Mouse (Mus musculus) stomach, embryonic 14.5 days (tissue): ENCODE results near the gene Slc4a4. TPM values are rescaled to one million over a fixed set of nuclear protein-coding genes. Genes with fewer than 3 reads are reported as not detected.
A peak's percentile ranks its signal among the peaks of the same experiment; 100 is the strongest.

Source experiments
- ATAC-seq: fragments of 200-750 bp; cut with Nextera tagmentation; 2 replicates; pipeline ENCODE4 v1.8.0; 2017; ENCODE audit warnings: low read depth, moderate TSS enrichment; ENCODE audit not compliant: insufficient number of reproducible peaks, insufficient read depth, low FRiP score
- H3K27ac ChIP-seq: fragments of 300-500 bp; sonication (generic); 2 replicates; pipeline ENCODE4 v1.5.1; 2014; ENCODE audit warnings: mild to moderate bottlenecking, low read length, moderate library complexity, mixed read lengths
- H3K27me3 ChIP-seq: fragments of 300-500 bp; sonication (generic); 2 replicates; pipeline ENCODE4 v1.6.1; 2014; ENCODE audit warnings: low read length, control low read depth, mixed read lengths; ENCODE audit not compliant: control insufficient read depth, insufficient read depth
- H3K36me3 ChIP-seq: fragments of 300-500 bp; sonication (generic); 2 replicates; pipeline ENCODE4 v1.6.1; 2014; ENCODE audit warnings: mild to moderate bottlenecking, control low read depth, low read length, moderate library complexity, mixed read lengths; ENCODE audit not compliant: control insufficient read depth, insufficient read depth
- H3K4me1 ChIP-seq: fragments of 300-500 bp; sonication (generic); 2 replicates; pipeline ENCODE4 v1.6.1; 2014; ENCODE audit warnings: low read length, control low read depth, mixed read lengths; ENCODE audit not compliant: control insufficient read depth, insufficient read depth
- H3K4me2 ChIP-seq: fragments of 300-500 bp; sonication (generic); replicated peaks from 2 replicates; pipeline ENCODE4 v1.6.1; 2014; ENCODE audit warnings: low read depth, low read length, control low read depth
- H3K4me3 ChIP-seq: fragments of 300-500 bp; sonication (generic); 2 replicates; pipeline ENCODE4 v1.5.1; 2014; ENCODE audit warnings: low read depth, low read length, control low read depth
- H3K9ac ChIP-seq: fragments of 300-500 bp; sonication (generic); replicated peaks from 2 replicates; pipeline ENCODE4 v1.6.1; 2014; ENCODE audit warnings: low read depth, mild to moderate bottlenecking, control low read depth, low read length, moderate library complexity, mixed read lengths
- H3K9me3 ChIP-seq: fragments of 300-500 bp; sonication (generic); 2 replicates; pipeline ENCODE4 v1.6.1; 2016; ENCODE audit warnings: low read depth, low read length, control low read depth; ENCODE audit not compliant: control insufficient read depth
- WGBS: fragments of 180-500 bp; shearing (Covaris S2); extraction: QIAGEN DNeasy Blood & Tissue Kit; methylation state at CpG from one replicate; pipeline ENCODE4 v1.1.7; 2014; 5-methylcytosine and 5-hydroxymethylcytosine counted together
- polyA plus RNA-seq: library from polyadenylated mRNA; unstranded; fragments of >200 nt; fragmentation: Nextera tagmentation; extraction: Ambion mirVana; gene quantifications from 2 replicates; pipeline ENCODE4 v1.2.1, GENCODE M21; 2014

The Slc4a4 gene
- polyA plus RNA-seq, 1 experiment from 2014 or later = 5.1 TPM

DNA sequence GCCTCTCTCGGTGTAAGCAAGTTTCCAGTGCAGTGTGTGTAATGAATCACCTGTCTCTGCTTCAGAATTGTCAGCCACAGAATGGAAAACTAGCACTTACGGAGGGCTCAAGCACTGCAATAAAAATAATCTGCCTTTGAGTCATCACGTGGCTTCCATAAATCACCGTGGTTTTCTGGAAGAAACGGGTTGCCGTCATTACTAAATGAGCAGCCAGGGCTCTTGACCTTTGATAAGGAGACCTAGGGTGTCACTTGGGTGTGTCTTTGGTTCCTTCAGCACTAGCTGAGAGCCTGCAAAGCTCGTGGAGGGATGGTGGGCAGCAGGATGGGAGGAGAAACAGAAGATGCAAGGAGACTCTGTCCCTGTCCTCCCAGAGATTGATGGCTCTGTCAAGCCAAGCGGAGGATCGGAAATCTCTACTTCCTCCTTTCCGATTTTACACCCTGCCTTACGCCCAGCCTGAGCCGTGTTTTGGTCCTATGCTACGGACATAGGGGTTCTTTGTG, 260.7 kb downstream of the Slc4a4 start:
- ATAC-seq = no peak
- 17% methylated on average over 13 of the region's 13 CpGs for WGBS
- Histone ChIP-seq H3K9ac (no peak overlapping the region), H3K27ac (no peak overlapping the region), H3K4me3 (no peak overlapping the region), H3K9me3 (no peaks in the 10 kb centered on the region), H3K36me3 (no peaks in the 10 kb centered on the region), H3K4me2 (peak overlapping the region; percentile 20), H3K27me3 (no peaks in the 10 kb centered on the region), H3K4me1 (peaks cover 11% of the 10 kb centered on the region; the same call in 1 of the 2 replicates)

DNA sequence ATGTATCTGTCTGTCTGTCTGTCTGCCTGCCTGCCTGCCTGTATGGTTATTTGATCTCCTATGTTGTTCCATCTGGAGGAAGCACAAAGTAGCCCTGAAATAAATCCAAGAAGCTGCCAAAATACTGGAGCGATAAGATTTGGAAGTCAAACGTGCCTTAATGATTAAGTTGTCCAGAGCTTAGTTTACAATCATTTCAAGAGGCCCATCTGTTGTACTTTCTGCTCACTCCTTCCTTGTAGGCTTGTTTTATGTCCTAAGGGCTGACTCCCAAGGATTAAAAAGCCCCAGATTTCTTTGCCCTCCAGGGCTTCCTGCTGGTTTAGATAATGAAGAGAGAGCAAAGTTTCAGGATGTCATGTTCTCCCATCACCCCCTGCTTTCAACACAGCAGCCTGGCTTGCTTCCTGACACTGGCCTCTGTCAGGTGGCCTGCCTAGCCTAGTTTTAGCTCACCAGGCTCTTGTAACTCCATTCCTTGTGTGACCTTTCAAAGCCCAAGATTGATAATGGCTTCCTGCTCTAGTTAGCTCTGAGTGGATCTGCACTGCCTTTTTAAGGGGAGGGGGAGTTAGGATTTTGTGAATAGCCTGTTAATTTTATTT, 262.9 kb downstream of the Slc4a4 start:
- H3K4me3 ChIP-seq = no peak overlapping the region
- no peaks in the 10 kb centered on the region for H3K27me3 ChIP-seq
- H3K4me2 ChIP-seq = no peak overlapping the region
- peaks cover 11% of the 10 kb centered on the region; the same call in 1 of the 2 replicates for H3K4me1 ChIP-seq
- no peak for ATAC-seq
- H3K27ac ChIP-seq = no peak overlapping the region
- 10% methylated on average over 2 of the region's 2 CpGs for WGBS
- H3K9ac ChIP-seq = no peak overlapping the region
- no peaks in the 10 kb centered on the region for H3K36me3 ChIP-seq
- H3K9me3 ChIP-seq = no peaks in the 10 kb centered on the region

DNA sequence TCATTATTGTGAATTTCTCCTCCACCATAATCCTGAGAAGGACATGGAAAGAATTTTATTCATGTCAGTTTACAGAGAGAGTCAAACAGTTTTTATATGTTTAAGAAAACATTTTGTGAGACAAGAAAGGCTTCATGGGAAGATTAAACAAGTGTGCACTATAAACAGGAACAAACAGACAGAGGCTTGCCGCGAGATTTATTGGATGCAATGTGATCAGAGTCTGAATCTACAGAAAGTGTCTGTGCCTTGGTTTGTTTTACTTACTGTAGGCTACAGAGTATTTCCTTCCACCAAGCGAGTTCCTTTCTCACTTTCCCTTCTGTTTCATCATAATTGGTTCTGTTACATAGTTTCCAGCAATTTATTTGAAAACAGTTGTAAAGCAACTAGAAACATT, 264.5 kb downstream of the Slc4a4 start:
- ATAC-seq = no peak
- 60% methylated on average over 3 of the region's 3 CpGs for WGBS

DNA sequence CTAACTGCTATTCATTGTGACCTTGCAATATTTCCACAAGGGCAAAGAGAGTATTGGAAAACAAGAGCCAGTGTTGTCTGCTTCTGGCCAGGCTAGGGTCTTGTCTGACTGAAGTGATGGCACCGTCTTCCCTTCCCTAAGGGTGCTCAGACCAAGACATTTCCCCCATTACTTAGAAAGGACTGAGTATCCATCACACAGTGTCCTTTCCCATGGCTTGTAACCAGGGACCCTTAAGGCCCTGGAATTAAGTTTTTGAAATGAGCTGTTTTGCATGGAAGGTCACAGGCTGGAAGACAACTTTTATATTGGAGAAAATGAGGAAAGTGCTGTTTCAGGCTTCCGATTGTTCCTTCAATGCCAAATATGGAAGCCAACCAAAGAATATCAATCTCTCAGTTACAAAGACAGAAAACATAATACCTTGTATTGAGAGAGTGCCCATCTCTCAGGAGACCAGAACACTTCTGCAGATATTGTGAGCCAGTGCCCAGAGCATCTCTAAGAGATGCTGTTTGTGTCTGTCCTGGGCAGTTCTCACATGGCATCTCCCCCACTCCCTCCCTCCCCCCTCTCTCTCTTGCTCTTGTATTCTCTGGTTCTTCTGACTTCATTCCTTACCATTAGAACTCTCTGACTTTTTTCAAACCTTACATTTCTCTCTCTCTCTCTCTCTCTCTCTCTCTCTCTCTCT, 284.6 kb downstream of the Slc4a4 start:
- ATAC-seq = no peak
- no peaks in the 10 kb centered on the region for H3K36me3 ChIP-seq
- 88% methylated on average over 2 of the region's 2 CpGs for WGBS
- no peaks in the 10 kb centered on the region for H3K4me1 ChIP-seq
- no peak overlapping the region for H3K9ac ChIP-seq
- H3K9me3 ChIP-seq = no peaks in the 10 kb centered on the region
- H3K27ac ChIP-seq = no peak overlapping the region
- H3K27me3 ChIP-seq = no peaks in the 10 kb centered on the region
- no peak overlapping the region for H3K4me3 ChIP-seq
- no peak overlapping the region for H3K4me2 ChIP-seq

More for the DNA sequence above, 264.5 kb downstream of the Slc4a4 start:
- no peaks in the 10 kb centered on the region for H3K27me3 ChIP-seq
- H3K4me1 ChIP-seq = peaks cover 11% of the 10 kb centered on the region; the same call in 1 of the 2 replicates
- H3K4me2 ChIP-seq = no peak overlapping the region
- H3K9ac ChIP-seq = no peak overlapping the region
- H3K4me3 ChIP-seq = no peak overlapping the region
- H3K27ac ChIP-seq = no peak overlapping the region
- H3K9me3 ChIP-seq = no peaks in the 10 kb centered on the region
- no peaks in the 10 kb centered on the region for H3K36me3 ChIP-seq

DNA sequence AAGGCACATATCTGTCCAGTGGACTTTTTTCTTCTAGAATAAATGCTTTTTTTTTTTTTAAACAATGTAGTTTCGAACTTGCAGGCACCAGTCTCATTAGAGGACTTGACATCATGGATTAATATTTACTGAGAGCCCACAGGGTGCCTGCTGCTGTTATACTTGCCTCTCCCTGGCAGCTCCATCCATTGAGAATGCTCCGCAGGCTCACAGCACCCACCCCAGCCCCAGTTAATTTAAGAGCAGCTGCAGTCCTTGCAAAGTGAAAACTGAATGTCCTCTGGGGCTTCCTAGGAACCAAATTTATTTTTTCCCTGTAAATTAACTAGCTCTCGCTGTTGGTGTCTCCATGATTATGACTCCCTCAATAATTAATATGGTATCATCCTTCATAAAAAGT, 303.4 kb downstream of the Slc4a4 start:
- Histone ChIP-seq H3K27me3 (no peaks in the 10 kb centered on the region), H3K4me2 (no peak overlapping the region), H3K9me3 (no peaks in the 10 kb centered on the region), H3K4me3 (no peak overlapping the region), H3K27ac (no peak overlapping the region), H3K9ac (no peak overlapping the region), H3K4me1 (no peaks in the 10 kb centered on the region), H3K36me3 (no peaks in the 10 kb centered on the region)
- 66% methylated on average over 3 of the region's 3 CpGs for WGBS
- ATAC-seq = no peak

DNA sequence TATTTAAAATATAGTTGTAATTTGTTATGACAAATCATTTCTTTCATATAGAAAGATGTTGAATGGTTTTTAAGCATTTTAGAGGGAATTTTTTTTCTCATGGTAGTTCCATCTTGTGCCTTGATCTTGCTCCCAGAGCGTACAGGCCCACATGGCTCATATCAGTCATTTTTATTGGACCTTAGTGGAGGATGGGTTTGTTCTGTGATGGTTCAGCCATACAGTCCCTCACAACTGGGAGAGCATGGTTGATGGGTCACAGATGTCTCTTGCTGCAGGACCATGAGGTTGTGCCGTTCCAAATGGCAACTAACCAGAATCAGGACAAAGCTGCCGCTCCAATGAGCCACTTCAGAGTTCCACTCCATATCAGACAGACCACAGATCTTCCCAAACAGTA, 308.0 kb downstream of the Slc4a4 start:
- no peaks in the 10 kb centered on the region for H3K4me1 ChIP-seq
- H3K4me2 ChIP-seq = no peak overlapping the region
- ATAC-seq = no peak
- WGBS = 86% methylated on average over 3 of the region's 3 CpGs
- H3K9ac ChIP-seq = no peak overlapping the region
- H3K27me3 ChIP-seq = no peaks in the 10 kb centered on the region
- no peaks in the 10 kb centered on the region for H3K36me3 ChIP-seq
- H3K4me3 ChIP-seq = no peak overlapping the region
- H3K9me3 ChIP-seq = no peaks in the 10 kb centered on the region
- H3K27ac ChIP-seq = no peak overlapping the region

DNA sequence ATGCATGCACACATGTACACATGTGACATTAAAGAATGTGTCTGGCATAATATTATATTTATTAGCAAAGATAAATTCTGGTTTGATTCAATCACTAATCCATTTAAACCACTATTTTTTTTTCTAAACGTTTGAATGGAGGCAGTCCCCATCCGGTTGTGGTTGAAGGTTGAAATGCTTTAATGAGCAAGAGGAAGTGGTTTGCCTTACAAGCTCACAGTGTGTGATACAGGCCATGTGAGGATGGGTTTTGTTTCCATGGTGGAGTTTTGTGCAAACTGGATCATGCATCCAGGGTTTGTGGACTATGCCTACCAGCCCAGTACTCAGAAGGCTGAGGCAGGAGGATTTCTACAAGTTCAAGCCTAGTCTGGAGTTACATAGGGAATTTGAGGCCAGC, 311.9 kb downstream of the Slc4a4 start:
- H3K4me3 ChIP-seq = no peak overlapping the region
- H3K4me2 ChIP-seq = no peak overlapping the region
- H3K9me3 ChIP-seq = no peaks in the 10 kb centered on the region
- H3K4me1 ChIP-seq = no peaks in the 10 kb centered on the region
- H3K9ac ChIP-seq = no peak overlapping the region
- 56% methylated on average over 2 of the region's 2 CpGs for WGBS
- H3K36me3 ChIP-seq = no peaks in the 10 kb centered on the region
- no peak for ATAC-seq
- H3K27ac ChIP-seq = no peak overlapping the region
- no peaks in the 10 kb centered on the region for H3K27me3 ChIP-seq

DNA sequence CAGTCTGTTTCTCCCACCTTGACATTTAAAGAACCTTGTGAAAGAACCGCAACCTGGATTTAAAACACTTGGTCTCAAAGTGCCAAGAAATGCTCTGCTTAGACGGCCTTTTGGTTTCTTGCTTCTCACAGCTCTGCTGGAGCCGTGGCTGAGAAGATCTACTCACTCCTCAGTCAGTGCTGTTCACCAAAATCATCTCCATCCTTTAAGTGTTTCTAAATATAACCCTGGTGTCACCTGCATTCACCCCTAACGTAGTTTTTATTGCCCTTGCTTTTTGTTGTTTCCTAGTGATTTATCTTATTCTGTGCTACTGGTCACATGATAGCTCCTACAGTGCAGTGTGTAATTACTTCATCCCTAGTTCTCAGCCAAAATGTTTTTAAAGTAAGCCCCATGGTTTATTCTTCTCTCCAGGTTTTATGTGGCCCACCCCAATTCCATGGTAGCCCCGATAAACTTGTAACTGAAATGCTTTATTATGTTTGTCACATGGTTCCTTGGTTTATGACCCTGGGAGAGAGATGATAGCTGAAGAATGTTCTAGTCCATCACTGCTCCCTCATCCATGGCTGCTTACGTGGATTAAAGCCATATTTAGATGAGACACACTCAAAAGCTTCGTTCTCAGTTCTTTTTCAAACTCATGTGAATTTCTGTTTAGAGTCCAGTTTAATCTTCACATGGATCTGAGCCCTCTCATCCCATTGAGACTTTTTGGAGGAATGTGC, 323.5 kb downstream of the Slc4a4 start:
- Histone ChIP-seq H3K4me2 (no peak overlapping the region), H3K4me1 (no peaks in the 10 kb centered on the region), H3K9me3 (no peaks in the 10 kb centered on the region), H3K4me3 (no peak overlapping the region), H3K36me3 (no peaks in the 10 kb centered on the region), H3K9ac (no peak overlapping the region), H3K27ac (no peak overlapping the region), H3K27me3 (no peaks in the 10 kb centered on the region)
- no peak for ATAC-seq
- WGBS = 72% methylated on average over 7 of the region's 7 CpGs
